Mouse (Mus musculus): ENCODE data around the gene Eif2ak3. TPM values are rescaled to one million over a fixed set of nuclear protein-coding genes. Genes with fewer than 3 reads are reported as not detected.

Eif2ak3 gene
- 5.0 and 5.4 TPM in 2 replicates for polyA plus RNA-seq (2014; fragmentation: Nextera tagmentation; extraction: Ambion mirVana)

- Histone ChIP-seq H3K36me3 (ENCODE audit: control insufficient read depth, insufficient read depth, low read length) (no peaks in the 10 kb centered on the region), H3K4me3 (ENCODE audit: low read depth, low read length) (peak within 1 kb of the TSS; percentile 88), H3K27ac (ENCODE audit: low read depth, low read length) (peak within 1 kb of the TSS; percentile 85), H3K4me1 (ENCODE audit: control insufficient read depth, insufficient read depth, low read length) (peaks cover 15% of the 10 kb centered on the region), H3K27me3 (ENCODE audit: control insufficient read depth, insufficient read depth, low read length) (no peaks in the 10 kb centered on the region), H3K9ac (ENCODE audit: low read depth, low read length) (peak within 1 kb of the TSS; percentile 87), H3K4me2 (peak within 1 kb of the TSS; percentile 87), H3K9me3 (replicated peaks; ENCODE audit: control insufficient read depth, low read length) (no peaks in the 10 kb centered on the region)
- 0% methylated on average over 63 of the region's 63 CpGs for WGBS (ENCODE audit: insufficient replicate concordance)
- peak; percentile 97 for ATAC-seq (replicated peaks; ENCODE audit: insufficient number of reproducible peaks, low FRiP score, low TSS enrichment)
Observed at GRCm38 (mm10) chr6:70844002-70844804, at the start of gene Eif2ak3. Gene Eif2ak3 (plus strand): TSS chr6:70844515.

- ATAC-seq (replicated peaks; ENCODE audit: insufficient number of reproducible peaks, low FRiP score, low TSS enrichment): no peak
- Histone ChIP-seq H3K9ac (ENCODE audit: low read depth, low read length) (no peak overlapping the region), H3K36me3 (ENCODE audit: control insufficient read depth, insufficient read depth, low read length) (no peaks in the 10 kb centered on the region), H3K4me3 (ENCODE audit: low read depth, low read length) (no peak overlapping the region), H3K27me3 (ENCODE audit: control insufficient read depth, insufficient read depth, low read length) (no peaks in the 10 kb centered on the region), H3K4me1 (ENCODE audit: control insufficient read depth, insufficient read depth, low read length) (no peaks in the 10 kb centered on the region), H3K9me3 (replicated peaks; ENCODE audit: control insufficient read depth, low read length) (no peaks in the 10 kb centered on the region), H3K4me2 (no peak overlapping the region), H3K27ac (ENCODE audit: low read depth, low read length) (no peak overlapping the region)
- WGBS (ENCODE audit: insufficient replicate concordance): 68% methylated on average over 6 of the region's 6 CpGs
Observed at GRCm38 (mm10) chr6:70796940-70797339, 47.4 kb upstream of the Eif2ak3 start.

- Histone ChIP-seq H3K4me3 (ENCODE audit: low read depth, low read length) (no peak overlapping the region), H3K36me3 (ENCODE audit: control insufficient read depth, insufficient read depth, low read length) (no peaks in the 10 kb centered on the region), H3K27ac (ENCODE audit: low read depth, low read length) (no peak overlapping the region), H3K4me1 (ENCODE audit: control insufficient read depth, insufficient read depth, low read length) (no peaks in the 10 kb centered on the region), H3K27me3 (ENCODE audit: control insufficient read depth, insufficient read depth, low read length) (no peaks in the 10 kb centered on the region), H3K9me3 (replicated peaks; ENCODE audit: control insufficient read depth, low read length) (no peaks in the 10 kb centered on the region), H3K9ac (ENCODE audit: low read depth, low read length) (no peak overlapping the region), H3K4me2 (no peak overlapping the region)
- WGBS (ENCODE audit: insufficient replicate concordance): 22% methylated on average over 9 of the region's 9 CpGs
- no peak for ATAC-seq (replicated peaks; ENCODE audit: insufficient number of reproducible peaks, low FRiP score, low TSS enrichment)
Observed at GRCm38 (mm10) chr6:70797581-70798251, 46.6 kb upstream of the Eif2ak3 start.

GRCm38 (mm10) chr6:70804632-70805031 is 39.7 kb upstream of the Eif2ak3 start:
- peak overlapping the region; percentile 56 for H3K4me2 ChIP-seq
- H3K4me1 ChIP-seq (ENCODE audit: control insufficient read depth, insufficient read depth, low read length): peaks cover 3% of the 10 kb centered on the region; the same call in 1 of the 2 replicates
- H3K27me3 ChIP-seq (ENCODE audit: control insufficient read depth, insufficient read depth, low read length): no peaks in the 10 kb centered on the region
- H3K9ac ChIP-seq (ENCODE audit: low read depth, low read length): no peak overlapping the region
- no peaks in the 10 kb centered on the region for H3K9me3 ChIP-seq (replicated peaks; ENCODE audit: control insufficient read depth, low read length)
- ATAC-seq (replicated peaks; ENCODE audit: insufficient number of reproducible peaks, low FRiP score, low TSS enrichment): 0 out of 2 replicates have a peak, but pooled peaks have one; percentile 23
- H3K36me3 ChIP-seq (ENCODE audit: control insufficient read depth, insufficient read depth, low read length): no peaks in the 10 kb centered on the region
- H3K4me3 ChIP-seq (ENCODE audit: low read depth, low read length): no peak overlapping the region
- WGBS (ENCODE audit: insufficient replicate concordance): 24% methylated on average over 3 of the region's 3 CpGs
- no peak overlapping the region for H3K27ac ChIP-seq (ENCODE audit: low read depth, low read length)

GRCm38 (mm10) chr6:70805267-70805666 is 39.0 kb upstream of the Eif2ak3 start:
- Histone ChIP-seq H3K4me2 (peak overlapping the region; percentile 56), H3K9ac (ENCODE audit: low read depth, low read length) (no peak overlapping the region), H3K27me3 (ENCODE audit: control insufficient read depth, insufficient read depth, low read length) (no peaks in the 10 kb centered on the region), H3K4me1 (ENCODE audit: control insufficient read depth, insufficient read depth, low read length) (peaks cover 3% of the 10 kb centered on the region; the same call in 1 of the 2 replicates), H3K27ac (ENCODE audit: low read depth, low read length) (no peak overlapping the region), H3K36me3 (ENCODE audit: control insufficient read depth, insufficient read depth, low read length) (no peaks in the 10 kb centered on the region), H3K9me3 (replicated peaks; ENCODE audit: control insufficient read depth, low read length) (no peaks in the 10 kb centered on the region), H3K4me3 (ENCODE audit: low read depth, low read length) (no peak overlapping the region)
- no peak; the same call in 1 of the 2 replicates for ATAC-seq (replicated peaks; ENCODE audit: insufficient number of reproducible peaks, low FRiP score, low TSS enrichment)
- 11% methylated on average over 7 of the region's 7 CpGs for WGBS (ENCODE audit: insufficient replicate concordance)

GRCm38 (mm10) chr6:70805820-70806513 is 38.3 kb upstream of the Eif2ak3 start:
- Histone ChIP-seq H3K36me3 (ENCODE audit: control insufficient read depth, insufficient read depth, low read length) (no peaks in the 10 kb centered on the region), H3K27me3 (ENCODE audit: control insufficient read depth, insufficient read depth, low read length) (no peaks in the 10 kb centered on the region), H3K27ac (ENCODE audit: low read depth, low read length) (no peak overlapping the region), H3K9me3 (replicated peaks; ENCODE audit: control insufficient read depth, low read length) (no peaks in the 10 kb centered on the region), H3K4me1 (ENCODE audit: control insufficient read depth, insufficient read depth, low read length) (peaks cover 3% of the 10 kb centered on the region; the same call in 1 of the 2 replicates), H3K4me2 (peak overlapping the region; percentile 47), H3K4me3 (ENCODE audit: low read depth, low read length) (no peak overlapping the region), H3K9ac (ENCODE audit: low read depth, low read length) (no peak overlapping the region)
- WGBS (ENCODE audit: insufficient replicate concordance): 18% methylated on average over 13 of the region's 13 CpGs
- ATAC-seq (replicated peaks; ENCODE audit: insufficient number of reproducible peaks, low FRiP score, low TSS enrichment): no peak; the same call in 1 of the 2 replicates

- ATAC-seq (replicated peaks; ENCODE audit: insufficient number of reproducible peaks, low FRiP score, low TSS enrichment): no peak
- Histone ChIP-seq H3K4me3 (ENCODE audit: low read depth, low read length) (no peak overlapping the region), H3K4me1 (ENCODE audit: control insufficient read depth, insufficient read depth, low read length) (peaks cover 3% of the 10 kb centered on the region; the same call in 1 of the 2 replicates), H3K9me3 (replicated peaks; ENCODE audit: control insufficient read depth, low read length) (no peaks in the 10 kb centered on the region), H3K9ac (ENCODE audit: low read depth, low read length) (no peak overlapping the region), H3K27me3 (ENCODE audit: control insufficient read depth, insufficient read depth, low read length) (no peaks in the 10 kb centered on the region), H3K4me2 (no peak overlapping the region), H3K36me3 (ENCODE audit: control insufficient read depth, insufficient read depth, low read length) (no peaks in the 10 kb centered on the region), H3K27ac (ENCODE audit: low read depth, low read length) (no peak overlapping the region)
- 41% methylated on average over 1 of the region's 1 CpGs for WGBS (ENCODE audit: insufficient replicate concordance)
Observed at GRCm38 (mm10) chr6:70806514-70806912, 37.8 kb upstream of the Eif2ak3 start.

GRCm38 (mm10) chr6:70810524-70810923 is 33.8 kb upstream of the Eif2ak3 start:
- H3K4me3 ChIP-seq (ENCODE audit: low read depth, low read length): no peak overlapping the region
- peaks cover 10% of the 10 kb centered on the region for H3K4me1 ChIP-seq (ENCODE audit: control insufficient read depth, insufficient read depth, low read length)
- no peak overlapping the region for H3K27ac ChIP-seq (ENCODE audit: low read depth, low read length)
- ATAC-seq (replicated peaks; ENCODE audit: insufficient number of reproducible peaks, low FRiP score, low TSS enrichment): no peak
- no peaks in the 10 kb centered on the region for H3K9me3 ChIP-seq (replicated peaks; ENCODE audit: control insufficient read depth, low read length)
- H3K27me3 ChIP-seq (ENCODE audit: control insufficient read depth, insufficient read depth, low read length): no peaks in the 10 kb centered on the region
- no peak overlapping the region for H3K4me2 ChIP-seq
- WGBS (ENCODE audit: insufficient replicate concordance): 71% methylated on average over 1 of the region's 1 CpGs
- no peaks in the 10 kb centered on the region for H3K36me3 ChIP-seq (ENCODE audit: control insufficient read depth, insufficient read depth, low read length)
- no peak overlapping the region for H3K9ac ChIP-seq (ENCODE audit: low read depth, low read length)

Data from heart, embryonic 11.5 days (tissue).